Mouse (Mus musculus) liver, postnatal 0 days (tissue): Measurements from ENCODE around the gene Clec1b. TPM values are rescaled to one million over a fixed set of nuclear protein-coding genes. Genes with fewer than 3 reads are reported as not detected.

Experiments used
- ATAC-seq: fragments of 200-750 bp; cut with Nextera tagmentation; 2 replicates; pipeline ENCODE4 v1.8.0; 2017; ENCODE audit warnings: mild to moderate bottlenecking, moderate library complexity
- DNase-seq: peaks from one replicate; pipeline ENCODE4 v3.0.0-alpha.2; 2016
- H3K27ac ChIP-seq: fragments of 300-500 bp; sonication (generic); 2 replicates; pipeline ENCODE4 v1.5.1; 2014; ENCODE audit warnings: antibody characterized with exemption, moderate library complexity, mild to moderate bottlenecking, low read depth
- H3K27me3 ChIP-seq: fragments of 300-500 bp; sonication (generic); 2 replicates; pipeline ENCODE4 v1.6.1; 2014; ENCODE audit warnings: low read length, control low read depth, mixed read lengths; ENCODE audit not compliant: insufficient read depth
- H3K36me3 ChIP-seq: fragments of 300-500 bp; sonication (generic); replicated peaks from 2 replicates; pipeline ENCODE4 v1.6.1; 2014; ENCODE audit warnings: mild to moderate bottlenecking, control low read depth, low read length, moderate library complexity, mixed read lengths; ENCODE audit not compliant: insufficient read depth
- H3K4me1 ChIP-seq: fragments of 300-500 bp; sonication (generic); 2 replicates; pipeline ENCODE4 v1.6.1; 2014; ENCODE audit warnings: antibody characterized with exemption, mild to moderate bottlenecking, control low read depth; ENCODE audit not compliant: insufficient read depth
- H3K4me2 ChIP-seq: fragments of 300-500 bp; sonication (generic); 2 replicates; pipeline ENCODE4 v1.6.1; 2014; ENCODE audit warnings: low read depth, mild to moderate bottlenecking, low read length, moderate library complexity, mixed read lengths
- H3K4me3 ChIP-seq: fragments of 300-500 bp; sonication (generic); 2 replicates; pipeline ENCODE4 v1.5.1; 2014; ENCODE audit warnings: low read depth, low read length
- H3K9ac ChIP-seq: fragments of 300-500 bp; sonication (generic); replicated peaks from 2 replicates; pipeline ENCODE4 v1.6.1; 2014; ENCODE audit warnings: mild to moderate bottlenecking, moderate library complexity
- H3K9me3 ChIP-seq: fragments of 300-500 bp; sonication (generic); 2 replicates; pipeline ENCODE4 v1.6.1; 2016; ENCODE audit warnings: mild to moderate bottlenecking, control low read depth, low read length, mixed read lengths
- CTCF ChIP-seq: sonication (generic); IDR thresholded peaks from 2 replicates; pipeline ENCODE4 v1.5.1; 2016; ENCODE audit warnings: antibody characterized with exemption, low read depth
- EP300 ChIP-seq: IDR thresholded peaks from 2 replicates; pipeline ENCODE4 v1.6.1; 2016; ENCODE audit warnings: antibody characterized with exemption, low read depth, mild to moderate bottlenecking
- WGBS: fragments of 180-500 bp; shearing (Covaris S2); extraction: QIAGEN DNeasy Blood & Tissue Kit; methylation state at CpG from one replicate; pipeline ENCODE4 v1.1.7; 2014; ENCODE audit not compliant: insufficient replicate concordance; 5-methylcytosine and 5-hydroxymethylcytosine counted together
- polyA plus RNA-seq: library from polyadenylated mRNA; unstranded; fragments of >200 nt; fragmentation: Nextera tagmentation; extraction: Ambion mirVana; gene quantifications from 2 replicates; pipeline ENCODE4 v1.2.1, GENCODE M21; 2015

Clec1b gene
- polyA plus RNA-seq, 1 experiment from 2014 or later: 53.8 TPM

- H3K4me1 ChIP-seq: peaks cover 13% of the 10 kb centered on the region
Observed at GRCm38 (mm10) chr6:129423040-129423733, 26.1 kb downstream of the Clec1b start.

GRCm38 (mm10) chr6:129423734-129424072, 26.6 kb downstream of the Clec1b start:
- peak; percentile 81 for DNase-seq
- ATAC-seq: peak; percentile 79
- Histone ChIP-seq H3K4me3 (no peak overlapping the region), H3K4me1 (peaks cover 13% of the 10 kb centered on the region), H3K9me3 (no peaks in the 10 kb centered on the region), H3K9ac (no peak overlapping the region), H3K36me3 (no peaks in the 10 kb centered on the region), H3K27ac (no peak overlapping the region), H3K4me2 (no peak overlapping the region), H3K27me3 (no peaks in the 10 kb centered on the region)
- TF ChIP-seq EP300: no peak
- TF ChIP-seq CTCF: peak; percentile 95
- 4% methylated on average over 1 of the region's 1 CpGs for WGBS

More at GRCm38 (mm10) chr6:129423040-129423733, 26.1 kb downstream of the Clec1b start:
- Histone ChIP-seq H3K4me3 (no peak overlapping the region), H3K36me3 (no peaks in the 10 kb centered on the region), H3K4me2 (no peak overlapping the region), H3K27me3 (no peaks in the 10 kb centered on the region), H3K9me3 (no peaks in the 10 kb centered on the region), H3K9ac (no peak overlapping the region), H3K27ac (0 out of 2 replicates have a peak overlapping the region, but pooled peaks have one; percentile 6)
- peak; percentile 7; the same call in 1 of the 2 replicates for ATAC-seq
- no peak for TF ChIP-seq CTCF
- no peak for DNase-seq
- WGBS: 58% methylated on average over 4 of the region's 4 CpGs

DNA sequence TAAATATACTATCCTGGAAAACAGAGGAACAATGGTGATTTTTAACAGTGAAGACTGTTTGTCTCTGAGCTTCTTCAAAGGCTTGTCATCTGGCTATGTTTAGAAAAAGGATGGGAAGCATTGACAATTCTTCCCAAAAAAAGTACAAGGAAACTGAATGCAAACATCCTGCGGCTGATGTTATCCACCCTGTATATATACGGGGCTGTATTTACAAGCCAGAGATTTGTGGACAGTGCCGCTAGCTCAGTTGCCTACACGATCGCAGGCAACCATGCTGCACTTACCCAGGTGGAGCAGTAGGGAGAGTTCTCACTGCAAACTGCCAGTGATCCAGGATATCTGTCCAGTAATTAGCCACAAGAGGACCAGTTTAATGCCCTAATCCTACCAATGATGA, 28.1 kb downstream of the Clec1b start:
- Histone ChIP-seq H3K36me3 (no peaks in the 10 kb centered on the region), H3K9me3 (no peaks in the 10 kb centered on the region), H3K9ac (no peak overlapping the region), H3K4me1 (peaks cover 13% of the 10 kb centered on the region), H3K27ac (peak overlapping the region; percentile 29; the same call in 1 of the 2 replicates), H3K4me2 (no peak overlapping the region), H3K27me3 (no peaks in the 10 kb centered on the region), H3K4me3 (no peak overlapping the region)
- DNase-seq (no peak), ATAC-seq (no peak)
- WGBS: 27% methylated on average over 5 of the region's 5 CpGs
- no peak for TF ChIP-seq CTCF
- TF ChIP-seq EP300: 0 out of 2 replicates have a peak, but pooled peaks have one; percentile 17

- Histone ChIP-seq H3K9me3 (no peaks in the 10 kb centered on the region), H3K27ac (no peak overlapping the region), H3K4me1 (peaks cover 13% of the 10 kb centered on the region), H3K9ac (no peak overlapping the region), H3K4me2 (no peak overlapping the region), H3K36me3 (no peaks in the 10 kb centered on the region), H3K27me3 (no peaks in the 10 kb centered on the region), H3K4me3 (no peak overlapping the region)
- 29% methylated on average over 5 of the region's 5 CpGs for WGBS
- peak; percentile 82 for TF ChIP-seq EP300
- TF ChIP-seq CTCF: no peak
- ATAC-seq (peak; percentile 35; the same call in 1 of the 2 replicates), DNase-seq (no peak)
Observed at GRCm38 (mm10) chr6:129425812-129426211, 28.7 kb downstream of the Clec1b start.

DNA sequence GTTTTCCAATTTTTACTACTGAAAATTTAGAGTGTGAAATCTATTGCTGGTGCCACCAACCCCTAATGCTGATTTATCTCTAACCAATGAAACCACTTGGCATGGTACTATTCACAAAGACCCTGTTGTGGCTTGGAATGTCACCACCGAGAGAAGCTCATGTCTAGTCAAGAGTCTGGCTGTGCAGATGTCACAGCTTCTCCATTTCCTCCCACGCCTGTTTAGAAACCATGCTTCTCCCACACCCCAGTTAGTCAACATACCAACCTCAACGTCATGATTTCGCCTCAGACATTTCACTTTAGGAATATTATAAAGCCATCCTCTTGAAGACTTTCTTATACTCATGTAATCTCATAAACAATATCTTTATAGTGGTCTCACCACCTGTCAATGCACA, 30.2 kb downstream of the Clec1b start:
- peaks cover 11% of the 10 kb centered on the region for H3K4me1 ChIP-seq
- no peaks in the 10 kb centered on the region for H3K9me3 ChIP-seq
- no peak for DNase-seq
- no peak for ATAC-seq
- H3K36me3 ChIP-seq: no peaks in the 10 kb centered on the region
- H3K9ac ChIP-seq: no peak overlapping the region
- H3K4me2 ChIP-seq: no peak overlapping the region
- 51% methylated on average over 4 of the region's 4 CpGs for WGBS
- TF ChIP-seq CTCF (no peak), EP300 (no peak)
- H3K27ac ChIP-seq: no peak overlapping the region
- H3K27me3 ChIP-seq: no peaks in the 10 kb centered on the region
- no peak overlapping the region for H3K4me3 ChIP-seq

DNA sequence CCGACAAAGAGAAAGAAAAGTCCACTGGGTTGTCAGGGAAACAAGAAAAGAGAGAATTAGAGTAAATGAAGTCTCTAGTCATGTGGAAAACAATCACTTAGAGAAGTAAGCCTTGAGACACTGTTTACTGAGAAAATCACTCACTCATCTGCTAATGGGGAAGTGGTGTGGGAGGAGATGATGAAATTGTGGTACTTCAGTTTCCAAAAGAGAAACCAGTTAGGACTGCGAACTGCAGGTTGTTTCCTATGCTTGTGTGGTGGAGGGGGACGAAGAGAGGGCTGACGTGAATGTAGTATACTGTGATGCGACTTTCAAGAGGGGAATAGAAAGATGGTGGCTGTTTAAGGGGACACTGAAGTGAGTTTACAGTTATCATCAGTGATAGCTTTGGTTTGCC, 37.1 kb downstream of the Clec1b start:
- no peak overlapping the region for H3K4me2 ChIP-seq
- peak; percentile 59 for ATAC-seq
- H3K36me3 ChIP-seq: no peaks in the 10 kb centered on the region
- no peak overlapping the region; the same call in 1 of the 2 replicates for H3K27ac ChIP-seq
- H3K9ac ChIP-seq: no peak overlapping the region
- H3K4me1 ChIP-seq: no peaks in the 10 kb centered on the region
- no peak for TF ChIP-seq CTCF
- H3K27me3 ChIP-seq: no peaks in the 10 kb centered on the region
- no peaks in the 10 kb centered on the region for H3K9me3 ChIP-seq
- DNase-seq: peak; percentile 15
- 34% methylated on average over 5 of the region's 5 CpGs for WGBS
- H3K4me3 ChIP-seq: no peak overlapping the region
